In the genomic region with DNA sequence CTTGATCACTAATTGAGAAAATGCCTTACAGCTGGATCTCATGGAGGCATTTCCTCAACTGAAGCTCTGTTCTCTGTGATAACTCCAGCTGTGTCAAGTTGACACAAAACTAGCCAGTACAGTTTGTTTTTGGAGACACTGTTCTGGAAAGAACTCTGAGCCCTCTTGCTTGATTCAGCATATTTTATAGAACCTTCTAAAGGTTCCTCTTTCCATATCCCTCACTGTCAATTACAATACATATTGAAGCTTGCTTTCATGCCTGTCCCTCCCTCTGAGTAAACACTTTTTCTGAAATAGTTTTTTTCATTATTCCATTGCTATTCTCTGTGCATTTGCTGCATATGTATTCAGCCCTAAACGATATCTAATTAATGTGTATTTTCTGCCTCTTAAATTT, we compare ENCODE assay signal across 6 mouse cellular contexts. TPM values are rescaled to one million over a fixed set of nuclear protein-coding genes. Genes with fewer than 3 reads are reported as not detected.
DNase-seq lines count a peak whose midpoint lies in the region; ATAC-seq and TF ChIP-seq lines count a peak whose summit lies in the region.
"Not testable (repeated sequence)": the region's sequence is repeated elsewhere in the genome, so short reads cannot be mapped to it uniquely, and the experiment has no call there.

No protein-coding gene starts in this region.

- WGBS in liver, postnatal 0 days (ENCODE audit: insufficient replicate concordance) = 84% methylated on average over 1 of the region's 1 CpGs
- WGBS in midbrain, embryonic 11.5 days = 91% methylated on average over 1 of the region's 1 CpGs

- not testable (repeated sequence) for H3K27me3 ChIP-seq in liver, postnatal 0 days (ENCODE audit: insufficient read depth, low read length); megakaryocyte, embryonic 14.5 days (replicated peaks); midbrain, embryonic 11.5 days (ENCODE audit: control insufficient read depth, insufficient read depth, low read length)

- TF ChIP-seq EP300 in liver, postnatal 0 days (IDR thresholded peaks at IDR 0.05; ENCODE audit: low read depth) = not testable (repeated sequence)

- not testable (repeated sequence) for H3K4me2 ChIP-seq in liver, postnatal 0 days (ENCODE audit: low read depth, low read length); midbrain, embryonic 11.5 days

- not testable (repeated sequence) for TF ChIP-seq CTCF in liver, postnatal 0 days (IDR thresholded peaks at IDR 0.05; ENCODE audit: low read depth)

- DNase-seq in A20 (ENCODE audit: low read depth, low spot score) (peak; percentile 48), MEL-GATA-1-ER (ENCODE audit: extremely low read depth, low read depth) (peak; percentile 57)
- peak; percentile 61 for DNase-seq in heart, adult 11 months
- DNase-seq in liver, postnatal 0 days = not testable (repeated sequence)
- peak; percentile 23 for DNase-seq in midbrain, embryonic 11.5 days (ENCODE audit: low spot score, missing footprints)

- H3K9ac ChIP-seq in liver, postnatal 0 days (replicated peaks); midbrain, embryonic 11.5 days (ENCODE audit: low read length): not testable (repeated sequence)

- H3K36me3 ChIP-seq in liver, postnatal 0 days (replicated peaks; ENCODE audit: insufficient read depth, low read length) = peaks cover 15% of the 10 kb centered on the region
- peaks cover 25% of the 10 kb centered on the region for H3K36me3 ChIP-seq in megakaryocyte, embryonic 14.5 days (replicated peaks; ENCODE audit: low read length)
- not testable (repeated sequence) for H3K36me3 ChIP-seq in midbrain, embryonic 11.5 days (ENCODE audit: control insufficient read depth, insufficient read depth, low read length)

- H3K4me3 ChIP-seq in liver, postnatal 0 days (ENCODE audit: low read depth, low read length); midbrain, embryonic 11.5 days (ENCODE audit: low read depth, low read length): not testable (repeated sequence)
- H3K4me3 ChIP-seq in megakaryocyte, embryonic 14.5 days (replicated peaks) = peak overlapping the region; percentile 33

- H3K9me3 ChIP-seq in liver, postnatal 0 days (ENCODE audit: low read length); megakaryocyte, embryonic 14.5 days; midbrain, embryonic 11.5 days (ENCODE audit: control insufficient read depth, low read length): not testable (repeated sequence)

- ATAC-seq in liver, postnatal 0 days = peak; percentile 29; the same call in 1 of the 2 replicates
- not testable (repeated sequence) for ATAC-seq in midbrain, embryonic 11.5 days (ENCODE audit: low FRiP score)

- H3K27ac ChIP-seq in liver, postnatal 0 days (ENCODE audit: low read depth); midbrain, embryonic 11.5 days (ENCODE audit: low read depth, low read length): not testable (repeated sequence)

- not testable (repeated sequence) for H3K4me1 ChIP-seq in liver, postnatal 0 days (ENCODE audit: insufficient read depth); midbrain, embryonic 11.5 days (ENCODE audit: control insufficient read depth, insufficient read depth, low read length)
- peaks cover 38% of the 10 kb centered on the region for H3K4me1 ChIP-seq in megakaryocyte, embryonic 14.5 days

RNA-seq across cellular contexts. Expression of gene Xrn2, which starts 9.2 kb away (rescaled TPM):
- polyA plus RNA-seq in liver, postnatal 0 days (2015; fragmentation: Nextera tagmentation; extraction: Ambion mirVana) = 28.9 and 30.7 TPM in 2 replicates
- 2.4 and 2.8 TPM in 2 replicates for polyA plus RNA-seq in megakaryocyte, embryonic 14.5 days (2012; ENCODE audit: insufficient read depth, low replicate concordance)
- 113 and 131 TPM in 2 replicates for polyA plus RNA-seq in midbrain, embryonic 11.5 days (2014; fragmentation: Nextera tagmentation; extraction: Ambion mirVana)
